Mouse (Mus musculus) CH12.LX (cell line): ENCODE measurements around the gene Gm7298.

ENCODE experiments used
- CHD2 ChIP-seq: IDR thresholded peaks from 2 replicates; pipeline ENCODE4 v1.6.1; 2011; ENCODE audit warnings: low read length, improper control_type of control experiment
- CTCF ChIP-seq, 2 experiments: IDR thresholded peaks in 1 of 2; conservative IDR thresholded peaks in 1 of 2; 2 replicates each; pipeline ENCODE4 v1.5.1; 2011 to 2012; ENCODE audit warnings: low read depth in 2 of 2, low read length in 2 of 2, improper control_type of control experiment in 1 of 2, inconsistent platforms in 1 of 2, mild to moderate bottlenecking in 1 of 2, moderate library complexity in 1 of 2
- HCFC1 ChIP-seq: IDR thresholded peaks from 2 replicates; pipeline ENCODE4 v1.6.1; 2012; ENCODE audit warnings: low read depth, mild to moderate bottlenecking, inconsistent platforms, low read length, improper control_type of control experiment
- POLR2A ChIP-seq: IDR thresholded peaks from 2 replicates; pipeline ENCODE4 v1.6.1; 2011; ENCODE audit warnings: low read depth, mild to moderate bottlenecking, improper control_type of control experiment, low read length
- RAD21 ChIP-seq: IDR thresholded peaks from 2 replicates; pipeline ENCODE4 v1.6.1; 2011; ENCODE audit warnings: low read depth, mild to moderate bottlenecking, low read length, improper control_type of control experiment, moderate library complexity
- SIN3A ChIP-seq: IDR thresholded peaks from 2 replicates; pipeline ENCODE4 v1.6.1; 2012; ENCODE audit warnings: low read length, improper control_type of control experiment, inconsistent platforms
- USF1 ChIP-seq: IDR thresholded peaks from 2 replicates; pipeline ENCODE4 v1.6.1; 2014; ENCODE audit warnings: low read depth, mild to moderate bottlenecking, inconsistent platforms, low read length, improper control_type of control experiment
- ZNF384 ChIP-seq: IDR thresholded peaks from 2 replicates; pipeline ENCODE4 v1.6.1; 2012; ENCODE audit warnings: low read depth, low read length, improper control_type of control experiment, inconsistent platforms

DNA sequence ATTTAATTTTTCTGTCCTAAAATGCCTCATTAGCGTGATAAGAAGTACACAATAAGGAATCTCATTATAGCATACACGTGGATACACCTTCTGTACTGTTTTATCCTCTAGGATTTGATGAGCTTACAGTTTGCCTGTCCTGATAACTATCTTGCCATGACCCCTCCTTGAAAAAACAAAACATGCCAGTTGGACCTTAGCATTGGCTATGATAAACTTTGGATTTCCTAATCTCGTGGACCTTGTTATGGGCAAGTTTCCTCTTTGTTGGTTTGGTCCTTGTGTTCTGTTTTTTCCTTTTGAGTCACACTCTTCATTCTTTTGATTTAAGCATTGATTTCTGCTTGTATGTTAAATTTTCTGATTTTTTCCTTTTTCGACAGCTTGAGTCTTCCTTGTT, 95.3 kb downstream of the Gm7298 start:
- TF ChIP-seq ZNF384 (no peak), CTCF (conservative IDR thresholded peaks at IDR 0.05 in 1 of 2, IDR thresholded peaks at IDR 0.05 in 1 of 2; ENCODE audit: low read depth in 2 of 2, low read length in 2 of 2) (no peak), CHD2 (no peak), POLR2A (no peak), RAD21 (no peak), SIN3A (no peak), USF1 (no peak), HCFC1 (no peak)
